Mouse (Mus musculus): ENCODE results near the gene Myo1g. TPM values are rescaled to one million over a fixed set of nuclear protein-coding genes. Genes with fewer than 3 reads are reported as not detected.

The Myo1g gene
- total RNA-seq, 4 experiments from 2014 or later: 0.44 to 1.3 (median 0.67) TPM

GRCm38 (mm10) chr11:6463159-6463837 is 57.5 kb downstream of the Myo1g start:
- no peak for DNase-seq (ENCODE audit: low spot score in 2 of 2)

Small RNA genes lying within 50 kb of the gene (microRNA-seq; reads per million reads assigned to microRNA genes)
- gene Gm22123: 0 to 0.66 reads per million in 2 experiments

Other genes with a start within 250 kb of the Myo1g start
- gene Tmed4, start 246.1 kb downstream of the Myo1g start, total RNA-seq (2022): 100 to 1,000 TPM in 1 of 4 experiments, 10 to 100 TPM in 3; 87.6 to 100 (median 93.7) TPM
- gene Ogdh, start 229.3 kb downstream of the Myo1g start, total RNA-seq (2022): 100 to 1,000 TPM; 244 to 278 (median 257) TPM
- gene Zmiz2, start 131.9 kb downstream of the Myo1g start, total RNA-seq (2022): 100 to 1,000 TPM; 199 to 214 (median 211) TPM
- 1,000 to 10,000 TPM; 1,587 to 1,877 (median 1,701) TPM for gene Ppia, start 105.5 kb downstream of the Myo1g start, total RNA-seq (2022)
- 10 to 100 TPM; 37.9 to 41.3 (median 39.0) TPM for gene H2afv, start 76.5 kb downstream of the Myo1g start, total RNA-seq (2022)
- gene Purb, start 45.0 kb downstream of the Myo1g start, total RNA-seq (2022): 100 to 1,000 TPM; 221 to 283 (median 254) TPM
- gene Ccm2, start 25.9 kb upstream of the Myo1g start, total RNA-seq (2022): 10 to 100 TPM; 60.8 to 79.1 (median 71.2) TPM
- 10 to 100 TPM; 49.8 to 53.4 (median 50.2) TPM for gene Nacad, start 85.1 kb upstream of the Myo1g start, total RNA-seq (2022)
- gene Tbrg4, start 105.1 kb upstream of the Myo1g start, total RNA-seq (2022): 10 to 100 TPM; 42.8 to 55.7 (median 46.8) TPM
- gene Wap, start 117.7 kb upstream of the Myo1g start, total RNA-seq (2022): not detected
- gene Ramp3, start 137.6 kb upstream of the Myo1g start, total RNA-seq (2022): 10 to 100 TPM; 13.4 to 18.5 (median 15.5) TPM

Measured in left cerebral cortex, adult 8-10 months (tissue).